Mouse (Mus musculus): Measurements from ENCODE around the gene Crybg1.

DNA sequence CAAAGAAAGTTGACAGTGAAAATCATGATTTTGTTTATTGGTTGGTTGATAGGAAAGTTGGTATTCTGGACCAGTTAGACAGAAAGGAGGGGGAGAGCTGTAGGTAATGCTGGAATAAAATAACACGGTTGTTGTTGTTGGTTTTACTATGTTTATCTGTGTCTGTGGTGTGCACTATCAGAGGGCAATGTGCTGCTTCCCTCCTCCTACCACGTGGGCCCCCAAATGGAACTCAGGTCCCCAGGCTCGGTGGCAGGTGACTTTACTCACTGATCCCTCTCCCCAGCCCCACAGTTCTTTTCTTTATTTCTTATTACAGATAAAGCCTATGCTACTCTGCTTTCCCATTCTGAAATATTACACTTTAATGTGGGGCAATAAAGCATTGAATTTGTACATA lies 236.4 kb downstream of the Crybg1 start:
- TF ChIP-seq POLR2A (IDR thresholded peaks at IDR 0.05; ENCODE audit: borderline replicate concordance, extremely low read depth, low read depth, low read length), result no peak
- TF ChIP-seq CTCF (IDR thresholded peaks at IDR 0.05; ENCODE audit: insufficient read depth, low read length), result no peak
